Mouse (Mus musculus) stomach, embryonic 14.5 days (tissue): Measurements from ENCODE around the gene Arl6ip4. TPM values are rescaled to one million over a fixed set of nuclear protein-coding genes. Genes with fewer than 3 reads are reported as not detected.

Source experiments
- ATAC-seq: fragments of 200-750 bp; cut with Nextera tagmentation; 2 replicates; pipeline ENCODE4 v1.8.0; 2017; ENCODE audit warnings: low read depth, moderate TSS enrichment; ENCODE audit not compliant: insufficient number of reproducible peaks, insufficient read depth, low FRiP score
- H3K27ac ChIP-seq: fragments of 300-500 bp; sonication (generic); 2 replicates; pipeline ENCODE4 v1.5.1; 2014; ENCODE audit warnings: mild to moderate bottlenecking, low read length, moderate library complexity, mixed read lengths
- H3K27me3 ChIP-seq: fragments of 300-500 bp; sonication (generic); 2 replicates; pipeline ENCODE4 v1.6.1; 2014; ENCODE audit warnings: low read length, control low read depth, mixed read lengths; ENCODE audit not compliant: control insufficient read depth, insufficient read depth
- H3K36me3 ChIP-seq: fragments of 300-500 bp; sonication (generic); 2 replicates; pipeline ENCODE4 v1.6.1; 2014; ENCODE audit warnings: mild to moderate bottlenecking, control low read depth, low read length, moderate library complexity, mixed read lengths; ENCODE audit not compliant: control insufficient read depth, insufficient read depth
- H3K4me1 ChIP-seq: fragments of 300-500 bp; sonication (generic); 2 replicates; pipeline ENCODE4 v1.6.1; 2014; ENCODE audit warnings: low read length, control low read depth, mixed read lengths; ENCODE audit not compliant: control insufficient read depth, insufficient read depth
- H3K4me2 ChIP-seq: fragments of 300-500 bp; sonication (generic); replicated peaks from 2 replicates; pipeline ENCODE4 v1.6.1; 2014; ENCODE audit warnings: low read depth, low read length, control low read depth
- H3K4me3 ChIP-seq: fragments of 300-500 bp; sonication (generic); 2 replicates; pipeline ENCODE4 v1.5.1; 2014; ENCODE audit warnings: low read depth, low read length, control low read depth
- H3K9ac ChIP-seq: fragments of 300-500 bp; sonication (generic); replicated peaks from 2 replicates; pipeline ENCODE4 v1.6.1; 2014; ENCODE audit warnings: low read depth, mild to moderate bottlenecking, control low read depth, low read length, moderate library complexity, mixed read lengths
- H3K9me3 ChIP-seq: fragments of 300-500 bp; sonication (generic); 2 replicates; pipeline ENCODE4 v1.6.1; 2016; ENCODE audit warnings: low read depth, low read length, control low read depth; ENCODE audit not compliant: control insufficient read depth
- WGBS: fragments of 180-500 bp; shearing (Covaris S2); extraction: QIAGEN DNeasy Blood & Tissue Kit; methylation state at CpG from one replicate; pipeline ENCODE4 v1.1.7; 2014; 5-methylcytosine and 5-hydroxymethylcytosine counted together
- polyA plus RNA-seq: library from polyadenylated mRNA; unstranded; fragments of >200 nt; fragmentation: Nextera tagmentation; extraction: Ambion mirVana; gene quantifications from 2 replicates; pipeline ENCODE4 v1.2.1, GENCODE M21; 2014

Arl6ip4 gene
- 92.6 and 99.1 TPM in 2 replicates for polyA plus RNA-seq

GRCm38 (mm10) chr5:124115990-124116845 is at the start of gene Arl6ip4:
Arl6ip4 (plus strand) TSS chr5:124116089.
- peak within 1 kb of the TSS; percentile 99 for H3K4me2 ChIP-seq
- H3K9me3 ChIP-seq = no peaks in the 10 kb centered on the region
- H3K27ac ChIP-seq = peak within 1 kb of the TSS; percentile 80
- peaks cover 38% of the 10 kb centered on the region for H3K36me3 ChIP-seq
- peak within 1 kb of the TSS; percentile 91 for H3K9ac ChIP-seq
- peak within 1 kb of the TSS; percentile 87 for H3K4me3 ChIP-seq
- WGBS = 1% methylated on average over 64 of the region's 64 CpGs
- H3K4me1 ChIP-seq = peaks cover 20% of the 10 kb centered on the region
- H3K27me3 ChIP-seq = no peaks in the 10 kb centered on the region
- no peak for ATAC-seq

GRCm38 (mm10) chr5:124069657-124070056 is 46.2 kb upstream of the Arl6ip4 start:
- no peaks in the 10 kb centered on the region for H3K9me3 ChIP-seq
- no peak overlapping the region for H3K4me3 ChIP-seq
- WGBS = 65% methylated on average over 3 of the region's 3 CpGs
- no peak overlapping the region for H3K4me2 ChIP-seq
- ATAC-seq = no peak
- H3K27me3 ChIP-seq = no peaks in the 10 kb centered on the region
- H3K4me1 ChIP-seq = no peaks in the 10 kb centered on the region
- no peak overlapping the region for H3K9ac ChIP-seq
- no peak overlapping the region for H3K27ac ChIP-seq
- H3K36me3 ChIP-seq = no peaks in the 10 kb centered on the region

GRCm38 (mm10) chr5:124073682-124074081 is 42.2 kb upstream of the Arl6ip4 start:
- Histone ChIP-seq H3K9ac (no peak overlapping the region), H3K27me3 (no peaks in the 10 kb centered on the region), H3K36me3 (no peaks in the 10 kb centered on the region), H3K4me1 (peaks cover 4% of the 10 kb centered on the region), H3K4me3 (no peak overlapping the region), H3K9me3 (no peaks in the 10 kb centered on the region), H3K27ac (no peak overlapping the region), H3K4me2 (no peak overlapping the region)
- WGBS = 54% methylated on average over 9 of the region's 9 CpGs
- no peak for ATAC-seq

DNA sequence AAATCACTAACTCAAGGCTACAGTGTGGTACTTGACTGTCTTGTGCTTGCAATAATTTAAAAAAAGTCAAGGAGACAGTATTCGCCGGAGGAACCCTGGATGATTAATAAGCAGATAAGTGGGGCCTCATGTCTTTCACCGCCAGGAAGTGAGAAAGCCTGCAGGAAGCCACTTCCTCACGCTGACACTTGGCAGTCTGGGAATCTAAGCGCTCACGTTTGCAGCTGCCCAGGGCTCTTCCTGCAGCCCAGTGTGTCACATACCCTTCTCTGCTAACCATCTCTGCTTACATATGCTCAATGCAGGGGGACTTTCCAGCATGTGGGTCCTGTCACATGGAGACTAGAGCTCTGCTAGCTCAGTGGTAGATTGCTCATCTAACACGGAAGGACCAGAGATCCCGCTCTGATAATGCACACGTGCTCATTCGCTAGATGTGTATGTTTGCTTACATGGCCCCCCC is 41.0 kb upstream of the Arl6ip4 start:
- Histone ChIP-seq H3K36me3 (no peaks in the 10 kb centered on the region), H3K9ac (no peak overlapping the region), H3K27ac (no peak overlapping the region), H3K4me3 (no peak overlapping the region), H3K9me3 (no peaks in the 10 kb centered on the region), H3K4me1 (peaks cover 4% of the 10 kb centered on the region), H3K27me3 (no peaks in the 10 kb centered on the region), H3K4me2 (no peak overlapping the region)
- 19% methylated on average over 10 of the region's 10 CpGs for WGBS
- ATAC-seq = peak; percentile 15; the same call in 1 of the 2 replicates

- ATAC-seq = no peak
- Histone ChIP-seq H3K4me1 (peaks cover 4% of the 10 kb centered on the region), H3K4me3 (no peak overlapping the region), H3K27ac (no peak overlapping the region), H3K9ac (no peak overlapping the region), H3K27me3 (no peaks in the 10 kb centered on the region), H3K9me3 (no peaks in the 10 kb centered on the region), H3K4me2 (no peak overlapping the region), H3K36me3 (no peaks in the 10 kb centered on the region)
- 65% methylated on average over 9 of the region's 9 CpGs for WGBS
Measured at GRCm38 (mm10) chr5:124075716-124076115, 40.2 kb upstream of the Arl6ip4 start.

DNA sequence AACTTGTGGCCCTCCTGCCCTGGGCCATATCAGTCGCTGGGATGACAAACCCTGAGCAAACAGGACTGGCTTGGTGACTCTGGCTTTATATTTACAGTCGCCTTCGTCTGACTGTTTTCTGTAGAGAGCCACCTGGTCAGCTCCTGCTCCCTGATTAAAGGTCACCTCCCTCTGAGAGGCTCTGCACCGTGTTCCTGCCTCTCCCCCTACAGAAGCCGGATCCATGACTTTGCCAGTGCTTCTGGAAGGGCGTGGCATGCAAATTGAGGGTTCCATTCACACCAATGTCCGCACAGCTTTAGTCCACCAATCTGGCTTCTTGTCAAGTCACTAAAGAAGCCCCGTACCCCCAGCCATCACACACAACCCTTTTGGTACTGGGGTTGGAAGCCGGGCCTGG is 39.3 kb upstream of the Arl6ip4 start:
- peak; percentile 63 for ATAC-seq
- 46% methylated on average over 9 of the region's 9 CpGs for WGBS
- Histone ChIP-seq H3K9me3 (no peaks in the 10 kb centered on the region), H3K27me3 (no peaks in the 10 kb centered on the region), H3K4me3 (no peak overlapping the region), H3K9ac (no peak overlapping the region), H3K36me3 (no peaks in the 10 kb centered on the region), H3K4me2 (no peak overlapping the region), H3K4me1 (peaks cover 4% of the 10 kb centered on the region), H3K27ac (peak overlapping the region; percentile 39; the same call in 1 of the 2 replicates)

GRCm38 (mm10) chr5:124077241-124077640 is 38.6 kb upstream of the Arl6ip4 start:
- Histone ChIP-seq H3K9ac (no peak overlapping the region), H3K4me3 (no peak overlapping the region), H3K36me3 (no peaks in the 10 kb centered on the region), H3K9me3 (no peaks in the 10 kb centered on the region), H3K27me3 (no peaks in the 10 kb centered on the region), H3K4me2 (no peak overlapping the region), H3K27ac (peak overlapping the region; percentile 39; the same call in 1 of the 2 replicates), H3K4me1 (peaks cover 4% of the 10 kb centered on the region)
- no peak for ATAC-seq
- 80% methylated on average over 13 of the region's 13 CpGs for WGBS

GRCm38 (mm10) chr5:124077856-124078460 is 37.9 kb upstream of the Arl6ip4 start:
- Histone ChIP-seq H3K36me3 (no peaks in the 10 kb centered on the region), H3K9ac (no peak overlapping the region), H3K27ac (no peak overlapping the region), H3K4me1 (peaks cover 4% of the 10 kb centered on the region), H3K27me3 (no peaks in the 10 kb centered on the region), H3K4me3 (no peak overlapping the region), H3K9me3 (no peaks in the 10 kb centered on the region), H3K4me2 (no peak overlapping the region)
- 52% methylated on average over 6 of the region's 6 CpGs for WGBS
- ATAC-seq = no peak
